30 mouse cellular contexts compared by ENCODE assay signal in genomic region chr5:129873942-129874341, GRCm38 (mm10). TPM values are rescaled to one million over a fixed set of nuclear protein-coding genes. Genes with fewer than 3 reads are reported as not detected.
DNase-seq lines count a peak whose midpoint lies in the region; ATAC-seq and TF ChIP-seq lines count a peak whose summit lies in the region.
"Had no signal": no experiment of that assay in that cellular context is flagged by ENCODE, and none has a peak within 500 bp of the region (broad histone marks: within the 10 kb centered on the region; RNA-seq: fewer than 3 reads in every experiment).

No protein-coding gene starts in this region.

- H3K36me3 ChIP-seq in liver, embryonic 13.5 days = no peaks in the 10 kb centered on the region
- no peaks in the 10 kb centered on the region for H3K36me3 ChIP-seq in liver, postnatal 0 days (replicated peaks; ENCODE audit: insufficient read depth, low read length)
- H3K36me3 ChIP-seq in E14TG2a.4 (ENCODE audit: insufficient read depth, low read length) (no peaks in the 10 kb centered on the region), ES-E14 (ENCODE audit: control insufficient read depth, insufficient read depth, low read length, poor library complexity, severe bottlenecking) (no peaks in the 10 kb centered on the region)
- no peaks in the 10 kb centered on the region for H3K36me3 ChIP-seq in neural tube, embryonic 15.5 days
- H3K36me3 ChIP-seq: embryonic facial prominence, embryonic 10.5 days; embryonic facial prominence, embryonic 13.5 days; forebrain, embryonic 12.5 days; forebrain, embryonic 15.5 days; heart, embryonic 15.5 days had no signal

- TF ChIP-seq CTCF in liver, postnatal 0 days (IDR thresholded peaks at IDR 0.05; ENCODE audit: low read depth) = no peak
- TF ChIP-seq CTCF in E14TG2a.4 (conservative IDR thresholded peaks at IDR 0.05; ENCODE audit: low read length) = no peak

- 0 out of 2 replicates have a peak, but pooled peaks have one; percentile 26 for ATAC-seq in liver, embryonic 13.5 days (ENCODE audit: low read depth)
- no peak for ATAC-seq in liver, postnatal 0 days
- ATAC-seq in megakaryocyte progenitor cell, adult 5-6 weeks (replicated peaks; ENCODE audit: poor library complexity) = peak; percentile 42; the same call in 1 of the 2 replicates
- ATAC-seq in neural tube, embryonic 15.5 days (ENCODE audit: low FRiP score) = no peak
- ATAC-seq: CD4-positive, CD25-positive, alpha-beta regulatory T cell, adult 4 months; forebrain, embryonic 15.5 days; hindbrain, postnatal 0 days; inflammation-experienced regulatory T-cells, adult 6 months; intestine, embryonic 16.5 days had no signal

- H3K4me3 ChIP-seq in liver, embryonic 13.5 days (replicated peaks) = no peak overlapping the region
- no peak overlapping the region for H3K4me3 ChIP-seq in liver, postnatal 0 days (ENCODE audit: low read depth, low read length)
- peak overlapping the region; percentile 62 for H3K4me3 ChIP-seq in E14TG2a.4 (replicated peaks; ENCODE audit: low read length)
- peak overlapping the region; percentile 15 to 54; a peak in 3 of 4 replicates for H3K4me3 ChIP-seq in ES-E14 (ENCODE audit: insufficient read depth in 1 of 2, low read depth in 1 of 2, low read length in 2 of 2, poor library complexity in 1 of 2, severe bottlenecking in 1 of 2)
- H3K4me3 ChIP-seq in neural tube, embryonic 15.5 days (replicated peaks) = no peak overlapping the region
- H3K4me3 ChIP-seq: embryonic facial prominence, embryonic 10.5 days; embryonic facial prominence, embryonic 13.5 days; erythroblast, embryonic 14.5 days; forebrain, embryonic 12.5 days; forebrain, embryonic 15.5 days; heart, embryonic 15.5 days had no signal

- no peak for TF ChIP-seq EP300 in liver, postnatal 0 days (IDR thresholded peaks at IDR 0.05; ENCODE audit: low read depth)

- H3K4me1 ChIP-seq in liver, embryonic 13.5 days (replicated peaks) = peaks cover 3% of the 10 kb centered on the region; the same call in 1 of the 2 replicates
- H3K4me1 ChIP-seq in liver, postnatal 0 days (ENCODE audit: insufficient read depth) = no peaks in the 10 kb centered on the region
- H3K4me1 ChIP-seq in E14TG2a.4 (replicated peaks; ENCODE audit: low read depth, low read length) = peaks cover 48% of the 10 kb centered on the region
- H3K4me1 ChIP-seq in ES-E14 (ENCODE audit: control insufficient read depth in 2 of 2, insufficient read depth in 2 of 2, low read length in 2 of 2, poor library complexity in 1 of 2) = peaks cover 2 to 9% of the 10 kb centered on the region in 2 experiments; a peak in 1 of 4 replicates
- H3K4me1 ChIP-seq in neural tube, embryonic 15.5 days = no peaks in the 10 kb centered on the region
- H3K4me1 ChIP-seq: embryonic facial prominence, embryonic 10.5 days; embryonic facial prominence, embryonic 13.5 days; forebrain, embryonic 12.5 days; forebrain, embryonic 15.5 days had no signal

- H3K4me2 ChIP-seq in liver, embryonic 13.5 days = no peak overlapping the region
- no peak overlapping the region for H3K4me2 ChIP-seq in liver, postnatal 0 days (ENCODE audit: low read depth, low read length)
- H3K4me2 ChIP-seq in neural tube, embryonic 15.5 days = no peak overlapping the region
- H3K4me2 ChIP-seq: embryonic facial prominence, embryonic 13.5 days; forebrain, embryonic 12.5 days; forebrain, embryonic 15.5 days; heart, embryonic 11.5 days; heart, embryonic 15.5 days; hindbrain, embryonic 14.5 days had no signal

- H3K27ac ChIP-seq in liver, embryonic 13.5 days = no peak overlapping the region
- H3K27ac ChIP-seq in liver, postnatal 0 days (ENCODE audit: low read depth) = no peak overlapping the region
- H3K27ac ChIP-seq in ES-E14 (ENCODE audit: insufficient read depth, low read depth, low read length, poor library complexity, severe bottlenecking) = no peak overlapping the region
- H3K27ac ChIP-seq in neural tube, embryonic 15.5 days (replicated peaks) = no peak overlapping the region
- H3K27ac ChIP-seq: embryonic facial prominence, embryonic 10.5 days; embryonic facial prominence, embryonic 13.5 days; forebrain, embryonic 12.5 days; forebrain, embryonic 15.5 days; heart, embryonic 15.5 days; hindbrain, embryonic 14.5 days; hindbrain, postnatal 0 days had no signal

- WGBS in liver, embryonic 13.5 days (ENCODE audit: insufficient replicate concordance) = 63% methylated on average over 12 of the region's 12 CpGs
- WGBS in liver, postnatal 0 days (ENCODE audit: insufficient replicate concordance) = 78% methylated on average over 12 of the region's 12 CpGs
- 81% methylated on average over 12 of the region's 12 CpGs for WGBS in neural tube, embryonic 15.5 days

- H3K9me3 ChIP-seq in liver, embryonic 13.5 days (replicated peaks) = no peaks in the 10 kb centered on the region
- H3K9me3 ChIP-seq in liver, postnatal 0 days (ENCODE audit: low read length) = no peaks in the 10 kb centered on the region
- H3K9me3 ChIP-seq in E14TG2a.4 (ENCODE audit: low read length) (no peaks in the 10 kb centered on the region), ES-E14 (ENCODE audit: control insufficient read depth, insufficient read depth, low read depth, low read length) (no peaks in the 10 kb centered on the region)
- H3K9me3 ChIP-seq in neural tube, embryonic 15.5 days (replicated peaks) = no peaks in the 10 kb centered on the region
- H3K9me3 ChIP-seq: embryonic facial prominence, embryonic 10.5 days; embryonic facial prominence, embryonic 13.5 days; forebrain, embryonic 12.5 days; forebrain, embryonic 15.5 days; heart, embryonic 15.5 days had no signal

- no peak for DNase-seq in liver, embryonic 13.5 days
- no peak for DNase-seq in liver, postnatal 0 days
- no peak for DNase-seq in ES-E14 (ENCODE audit: low read depth, low spot score)
- no peak for DNase-seq in spleen, postnatal 36 days (ENCODE audit: low spot score in 2 of 2)
- DNase-seq: adrenal gland, adult 8-10 months; adrenal gland, postnatal 25 days; cerebellum, adult 11-12 months; cerebellum, adult 8-10 months; cerebellum, postnatal 10 days; cerebellum, postnatal 36 days; embryo, embryonic 11 days; gastrocnemius, postnatal 14 days; heart, adult 11 months; heart, postnatal 10 days; heart, postnatal 4 days had no signal

- in situ Hi-C loops in ES-E14 (cut with MboI; ENCODE audit: low sequenced_read_pairs in 2 of 2, unreplicated experiment in 2 of 2) = no loop called here

- H3K27me3 ChIP-seq in liver, embryonic 13.5 days = no peaks in the 10 kb centered on the region
- no peaks in the 10 kb centered on the region for H3K27me3 ChIP-seq in liver, postnatal 0 days (ENCODE audit: insufficient read depth, low read length)
- H3K27me3 ChIP-seq in E14TG2a.4 (ENCODE audit: insufficient read depth, low read length) = no peaks in the 10 kb centered on the region
- H3K27me3 ChIP-seq in neural tube, embryonic 15.5 days (replicated peaks) = no peaks in the 10 kb centered on the region
- H3K27me3 ChIP-seq: embryonic facial prominence, embryonic 13.5 days; forebrain, embryonic 12.5 days; forebrain, embryonic 15.5 days; heart, embryonic 15.5 days had no signal

- H3K9ac ChIP-seq in liver, embryonic 13.5 days = no peak overlapping the region
- no peak overlapping the region for H3K9ac ChIP-seq in liver, postnatal 0 days (replicated peaks)
- H3K9ac ChIP-seq in ES-E14 (ENCODE audit: insufficient read depth, low read depth, low read length, poor library complexity, severe bottlenecking) = no peak overlapping the region; the same call in 1 of the 2 replicates
- H3K9ac ChIP-seq in neural tube, embryonic 15.5 days (replicated peaks) = no peak overlapping the region
- H3K9ac ChIP-seq: embryonic facial prominence, embryonic 13.5 days; forebrain, embryonic 12.5 days; forebrain, embryonic 15.5 days; heart, embryonic 15.5 days; hindbrain, embryonic 14.5 days had no signal

TF ChIP-seq in ES-E14, 5 proteins besides CTCF, POLR2A, EP300 and RAD21 (continues in another document):
- TF ChIP-seq MAFK (IDR thresholded peaks at IDR 0.05; ENCODE audit: insufficient read depth, low read depth, low read length) = no peak

RNA-seq across cellular contexts. Expression of gene Chchd2, which starts 13.3 kb away (rescaled TPM):
- 596 and 645 TPM in 2 replicates for polyA plus RNA-seq in liver, embryonic 13.5 days (2015; fragmentation: Nextera tagmentation; extraction: Ambion mirVana)
- 955 and 988 TPM in 2 replicates for polyA plus RNA-seq in liver, postnatal 0 days (2015; fragmentation: Nextera tagmentation; extraction: Ambion mirVana)
- 738 and 874 TPM in 2 replicates for total RNA-seq in ES-E14 (2012; rRNA removed)
- 404 and 447 TPM in 2 replicates for total RNA-seq in megakaryocyte progenitor cell, adult 5-6 weeks (2015)
- total RNA-seq in megakaryocyte progenitor cell, adult 5-6 weeks (2017) = 176 and 233 TPM in 2 replicates
- polyA plus RNA-seq in neural tube, embryonic 15.5 days (2015; fragmentation: Nextera tagmentation; extraction: Ambion mirVana) = 743 and 777 TPM in 2 replicates

RNA-seq across cellular contexts. Expression of gene Zbed5, which starts 21.6 kb away (rescaled TPM):
- polyA plus RNA-seq in liver, embryonic 13.5 days (2015; fragmentation: Nextera tagmentation; extraction: Ambion mirVana) = 1.00 and 1.1 TPM in 2 replicates
- 3.3 and 3.7 TPM in 2 replicates for polyA plus RNA-seq in liver, postnatal 0 days (2015; fragmentation: Nextera tagmentation; extraction: Ambion mirVana)
- total RNA-seq in ES-E14 (2012; rRNA removed) = 15.7 and 16.6 TPM in 2 replicates
- total RNA-seq in megakaryocyte progenitor cell, adult 5-6 weeks (2015) = 3.2 and 4.2 TPM in 2 replicates
- total RNA-seq in megakaryocyte progenitor cell, adult 5-6 weeks (2017) = 2.4 and 2.8 TPM in 2 replicates
- polyA plus RNA-seq in neural tube, embryonic 15.5 days (2015; fragmentation: Nextera tagmentation; extraction: Ambion mirVana) = 11.1 and 13.0 TPM in 2 replicates

RNA-seq across cellular contexts. Expression of gene Phkg1, which starts 24.4 kb away (rescaled TPM):
- 0.18 and 0.22 TPM in 2 replicates for polyA plus RNA-seq in liver, embryonic 13.5 days (2015; fragmentation: Nextera tagmentation; extraction: Ambion mirVana)
- 0.08 and 0.20 TPM in 2 replicates for polyA plus RNA-seq in liver, postnatal 0 days (2015; fragmentation: Nextera tagmentation; extraction: Ambion mirVana)
- 6.4 and 7.2 TPM in 2 replicates for total RNA-seq in ES-E14 (2012; rRNA removed)
- total RNA-seq in megakaryocyte progenitor cell, adult 5-6 weeks (2015) = 0.12 TPM in 1 of 2 replicates, not detected in the other
- 0.14 and 0.33 TPM in 2 replicates for total RNA-seq in megakaryocyte progenitor cell, adult 5-6 weeks (2017)
- polyA plus RNA-seq in neural tube, embryonic 15.5 days (2015; fragmentation: Nextera tagmentation; extraction: Ambion mirVana) = 0.95 and 1.3 TPM in 2 replicates
- polyA plus RNA-seq: erythroblast, embryonic 14.5 days had no signal

RNA-seq across cellular contexts. Expression of gene Sumf2, which starts 27.2 kb away (rescaled TPM):
- polyA plus RNA-seq in liver, embryonic 13.5 days (2015; fragmentation: Nextera tagmentation; extraction: Ambion mirVana) = 24.9 and 35.0 TPM in 2 replicates
- 12.4 and 14.8 TPM in 2 replicates for polyA plus RNA-seq in liver, postnatal 0 days (2015; fragmentation: Nextera tagmentation; extraction: Ambion mirVana)
- total RNA-seq in ES-E14 (2012; rRNA removed) = 156 and 213 TPM in 2 replicates
- total RNA-seq in megakaryocyte progenitor cell, adult 5-6 weeks (2015) = 6.2 and 7.6 TPM in 2 replicates
- total RNA-seq in megakaryocyte progenitor cell, adult 5-6 weeks (2017) = 18.5 and 25.8 TPM in 2 replicates
- 28.0 and 32.4 TPM in 2 replicates for polyA plus RNA-seq in neural tube, embryonic 15.5 days (2015; fragmentation: Nextera tagmentation; extraction: Ambion mirVana)

RNA-seq across cellular contexts. Expression of gene Nupr1l, which starts 34.4 kb away (rescaled TPM):
- polyA plus RNA-seq in liver, embryonic 13.5 days (2015; fragmentation: Nextera tagmentation; extraction: Ambion mirVana) = 0.31 and 1.0 TPM in 2 replicates
- polyA plus RNA-seq in liver, postnatal 0 days (2015; fragmentation: Nextera tagmentation; extraction: Ambion mirVana) = 1.4 TPM in 2 replicates
- total RNA-seq in ES-E14 (2012; rRNA removed) = 1.1 and 2.9 TPM in 2 replicates
- total RNA-seq in megakaryocyte progenitor cell, adult 5-6 weeks (2015) = 1.3 TPM in 1 of 2 replicates, not detected in the other
- total RNA-seq in megakaryocyte progenitor cell, adult 5-6 weeks (2017) = 0.29 and 0.84 TPM in 2 replicates
- 2.6 and 4.3 TPM in 2 replicates for polyA plus RNA-seq in neural tube, embryonic 15.5 days (2015; fragmentation: Nextera tagmentation; extraction: Ambion mirVana)
- polyA plus RNA-seq: erythroblast, embryonic 14.5 days had no signal

Comparison
In these comparisons a context has a peak if more than half of its experiments do, and no peak if none do; other contexts are left out.
1. ATAC-seq: peak in liver, embryonic 13.5 days (single experiment) and megakaryocyte progenitor cell, adult 5-6 weeks (single experiment); none in liver, postnatal 0 days (single experiment) and neural tube, embryonic 15.5 days (single experiment).
2. H3K4me3 ChIP-seq: peak in E14TG2a.4 (single experiment) and ES-E14 (2 of 2); none in liver, embryonic 13.5 days (single experiment), liver, postnatal 0 days (single experiment) and neural tube, embryonic 15.5 days (single experiment).